Mouse (Mus musculus) forebrain, embryonic 14.5 days (tissue): Measurements from ENCODE around the gene Cd300lf. TPM values are rescaled to one million over a fixed set of nuclear protein-coding genes. Genes with fewer than 3 reads are reported as not detected.
A peak's percentile ranks its signal among the peaks of the same experiment; 100 is the strongest.

ENCODE experiments used
- ATAC-seq: fragments of 200-750 bp; cut with Nextera tagmentation; 2 replicates; pipeline ENCODE4 v1.8.0; 2017; ENCODE audit warnings: mild to moderate bottlenecking, moderate library complexity
- DNase-seq: peaks from one replicate; pipeline ENCODE4 v3.0.0-alpha.2; 2015; ENCODE audit warnings: low spot score
- H3K27ac ChIP-seq: fragments of 300-500 bp; sonication (generic); 2 replicates; pipeline ENCODE4 v1.5.1; 2014; ENCODE audit warnings: low read depth, mild to moderate bottlenecking, control low read depth, low read length, moderate library complexity
- H3K27me3 ChIP-seq: fragments of 300-500 bp; sonication (generic); replicated peaks from 2 replicates; pipeline ENCODE4 v1.6.1; 2014; ENCODE audit warnings: low read length, control low read depth, mixed read lengths; ENCODE audit not compliant: control insufficient read depth, insufficient read depth
- H3K36me3 ChIP-seq: fragments of 300-500 bp; sonication (generic); 2 replicates; pipeline ENCODE4 v1.6.1; 2014; ENCODE audit warnings: low read length, control low read depth; ENCODE audit not compliant: control insufficient read depth, insufficient read depth
- H3K4me1 ChIP-seq: fragments of 300-500 bp; sonication (generic); 2 replicates; pipeline ENCODE4 v1.6.1; 2014; ENCODE audit warnings: antibody characterized with exemption, low read length, control low read depth; ENCODE audit not compliant: control insufficient read depth, insufficient read depth
- H3K4me2 ChIP-seq: fragments of 300-500 bp; sonication (generic); 2 replicates; pipeline ENCODE4 v1.6.1; 2014; ENCODE audit warnings: mild to moderate bottlenecking, control low read depth, low read length
- H3K4me3 ChIP-seq: fragments of 300-500 bp; sonication (generic); 2 replicates; pipeline ENCODE4 v1.5.1; 2014; ENCODE audit warnings: low read depth, low read length, control low read depth
- H3K9ac ChIP-seq: fragments of 300-500 bp; sonication (generic); 2 replicates; pipeline ENCODE4 v1.6.1; 2014; ENCODE audit warnings: mild to moderate bottlenecking, low read length, control low read depth, moderate library complexity
- H3K9me3 ChIP-seq: fragments of 300-500 bp; sonication (generic); replicated peaks from 2 replicates; pipeline ENCODE4 v1.6.1; 2016; ENCODE audit warnings: low read length, control low read depth, mixed read lengths; ENCODE audit not compliant: control insufficient read depth
- WGBS: fragments of 180-500 bp; shearing (Covaris S2); extraction: QIAGEN DNeasy Blood & Tissue Kit; methylation state at CpG from one replicate; pipeline ENCODE4 v1.1.7; 2014; 5-methylcytosine and 5-hydroxymethylcytosine counted together
- polyA plus RNA-seq: library from polyadenylated mRNA; unstranded; fragments of >200 nt; fragmentation: Nextera tagmentation; extraction: Ambion mirVana; gene quantifications from 2 replicates; pipeline ENCODE4 v1.2.1, GENCODE M21; 2014

Gene Cd300lf
- polyA plus RNA-seq, 1 experiment from 2014 or later, result not detected

- Histone ChIP-seq H3K27ac (no peak overlapping the region), H3K9me3 (no peaks in the 10 kb centered on the region), H3K27me3 (no peaks in the 10 kb centered on the region), H3K36me3 (no peaks in the 10 kb centered on the region), H3K4me2 (no peak overlapping the region), H3K4me3 (no peak overlapping the region), H3K9ac (no peak overlapping the region), H3K4me1 (no peaks in the 10 kb centered on the region)
- DNase-seq (no peak), ATAC-seq (no peak)
- WGBS, result 92% methylated on average over 13 of the region's 13 CpGs
These were observed 4.2 kb downstream of the Cd300lf start for GRCm38 (mm10) chr11:115129508-115130126.

DNA sequence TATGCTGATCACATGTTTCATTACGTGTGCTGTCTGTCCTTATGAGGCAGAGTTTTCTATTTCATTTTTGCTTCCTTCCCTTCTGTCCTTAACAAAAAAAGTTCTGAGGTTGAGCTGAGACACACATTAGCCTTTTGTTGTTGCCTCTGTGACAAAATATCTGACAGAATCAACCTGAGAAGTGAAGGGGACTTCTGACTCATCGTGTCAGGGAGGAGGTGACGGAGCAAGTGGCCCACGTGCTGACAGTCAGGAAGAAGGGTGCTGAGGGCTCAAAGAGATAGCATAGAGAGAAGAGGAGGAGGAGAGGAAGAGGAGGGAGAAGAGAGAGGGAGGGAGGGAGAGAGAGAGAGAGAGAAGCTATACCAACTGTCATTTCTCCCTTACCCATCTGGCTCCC, 5.3 kb downstream of the Cd300lf start:
- no peak for DNase-seq
- Histone ChIP-seq H3K36me3 (no peaks in the 10 kb centered on the region), H3K27ac (no peak overlapping the region), H3K4me2 (no peak overlapping the region), H3K9ac (no peak overlapping the region), H3K4me1 (no peaks in the 10 kb centered on the region), H3K27me3 (no peaks in the 10 kb centered on the region), H3K4me3 (no peak overlapping the region), H3K9me3 (no peaks in the 10 kb centered on the region)
- 80% methylated on average over 4 of the region's 4 CpGs for WGBS
- ATAC-seq, result no peak

- ATAC-seq, result no peak
- 84% methylated on average over 9 of the region's 9 CpGs for WGBS
- H3K27ac ChIP-seq, result no peak overlapping the region
- no peak overlapping the region for H3K9ac ChIP-seq
- H3K4me2 ChIP-seq, result no peak overlapping the region
- no peak overlapping the region for H3K4me3 ChIP-seq
- H3K4me1 ChIP-seq, result no peaks in the 10 kb centered on the region
- no peaks in the 10 kb centered on the region for H3K9me3 ChIP-seq
- H3K36me3 ChIP-seq, result no peaks in the 10 kb centered on the region
- no peaks in the 10 kb centered on the region for H3K27me3 ChIP-seq
- DNase-seq, result no peak
These were observed 14.4 kb downstream of the Cd300lf start for GRCm38 (mm10) chr11:115119409-115119808.

DNA sequence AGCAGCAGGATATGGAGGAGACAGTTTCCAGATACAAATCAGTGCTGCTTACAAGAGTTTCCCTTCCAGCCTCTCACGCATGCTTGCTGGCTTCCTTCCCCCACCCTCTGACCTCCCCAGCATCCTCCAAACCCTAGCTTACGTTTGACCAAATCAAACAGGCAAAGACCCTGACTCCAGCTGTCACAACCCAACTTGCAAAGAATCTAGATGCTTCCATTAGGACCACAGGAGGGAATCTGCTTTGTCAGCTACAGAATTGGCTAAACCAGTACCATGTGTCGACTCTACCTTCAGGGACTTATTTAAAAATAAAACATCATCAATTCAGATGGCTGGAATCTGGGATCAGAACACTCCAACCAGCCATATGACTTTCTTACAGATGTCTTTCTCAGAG, 21.6 kb downstream of the Cd300lf start:
- Histone ChIP-seq H3K9me3 (no peaks in the 10 kb centered on the region), H3K4me3 (no peak overlapping the region), H3K27ac (no peak overlapping the region), H3K4me2 (no peak overlapping the region), H3K4me1 (peaks cover 11% of the 10 kb centered on the region), H3K9ac (no peak overlapping the region), H3K27me3 (no peaks in the 10 kb centered on the region), H3K36me3 (no peaks in the 10 kb centered on the region)
- 69% methylated on average over 3 of the region's 3 CpGs for WGBS
- no peak for DNase-seq
- ATAC-seq, result no peak

- Histone ChIP-seq H3K4me2 (no peak overlapping the region), H3K36me3 (no peaks in the 10 kb centered on the region), H3K9me3 (no peaks in the 10 kb centered on the region), H3K4me1 (peaks cover 11% of the 10 kb centered on the region), H3K27ac (no peak overlapping the region), H3K4me3 (no peak overlapping the region), H3K27me3 (no peaks in the 10 kb centered on the region), H3K9ac (no peak overlapping the region)
- no peak for ATAC-seq
- no peak for DNase-seq
- 78% methylated on average over 5 of the region's 5 CpGs for WGBS
These were observed 23.5 kb downstream of the Cd300lf start for GRCm38 (mm10) chr11:115110271-115110670.

- peaks cover 11% of the 10 kb centered on the region for H3K4me1 ChIP-seq
- DNase-seq, result peak; percentile 7
- H3K9me3 ChIP-seq, result no peaks in the 10 kb centered on the region; the same call in 1 of the 2 replicates
- ATAC-seq, result no peak
- WGBS, result 88% methylated on average over 8 of the region's 8 CpGs
- H3K27ac ChIP-seq, result no peak overlapping the region
- no peak overlapping the region for H3K4me3 ChIP-seq
- H3K4me2 ChIP-seq, result no peak overlapping the region
- H3K27me3 ChIP-seq, result no peaks in the 10 kb centered on the region
- no peaks in the 10 kb centered on the region for H3K36me3 ChIP-seq
- H3K9ac ChIP-seq, result no peak overlapping the region
These were observed 25.6 kb downstream of the Cd300lf start for GRCm38 (mm10) chr11:115108176-115108575.

- Histone ChIP-seq H3K36me3 (no peaks in the 10 kb centered on the region), H3K4me2 (no peak overlapping the region), H3K27me3 (no peaks in the 10 kb centered on the region), H3K9ac (no peak overlapping the region), H3K9me3 (no peaks in the 10 kb centered on the region; the same call in 1 of the 2 replicates), H3K27ac (no peak overlapping the region), H3K4me3 (no peak overlapping the region), H3K4me1 (peaks cover 11% of the 10 kb centered on the region)
- WGBS, result 17% methylated on average over 4 of the region's 4 CpGs
- DNase-seq, result peak; percentile 90
- no peak; the same call in 1 of the 2 replicates for ATAC-seq
These were observed 26.3 kb downstream of the Cd300lf start for GRCm38 (mm10) chr11:115107403-115107916.

DNA sequence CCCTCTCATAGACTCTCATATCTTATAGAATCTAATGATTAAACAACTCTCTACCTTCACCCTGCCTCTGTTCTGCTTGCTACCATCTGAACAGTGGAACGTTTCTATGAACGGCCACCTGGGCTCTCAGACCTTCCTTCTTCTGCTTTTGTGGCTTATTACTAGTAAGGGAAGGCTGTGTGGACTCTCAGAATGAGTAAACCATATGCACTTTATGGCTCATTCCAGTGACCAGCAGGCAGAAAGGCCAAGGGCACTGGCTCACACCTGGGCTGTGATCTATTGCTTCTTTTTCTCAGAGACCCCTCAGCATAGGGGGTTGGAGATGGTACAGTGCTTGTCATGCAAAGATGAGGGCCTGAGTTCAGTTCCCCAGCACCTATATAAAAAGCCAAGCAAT, 27.2 kb downstream of the Cd300lf start:
- WGBS, result 85% methylated on average over 2 of the region's 2 CpGs
- H3K27me3 ChIP-seq, result no peaks in the 10 kb centered on the region
- no peaks in the 10 kb centered on the region for H3K36me3 ChIP-seq
- no peak overlapping the region for H3K9ac ChIP-seq
- no peak for ATAC-seq
- no peak overlapping the region for H3K4me2 ChIP-seq
- peaks cover 11% of the 10 kb centered on the region for H3K4me1 ChIP-seq
- H3K27ac ChIP-seq, result no peak overlapping the region
- no peak overlapping the region for H3K4me3 ChIP-seq
- no peak for DNase-seq
- H3K9me3 ChIP-seq, result no peaks in the 10 kb centered on the region; the same call in 1 of the 2 replicates

DNA sequence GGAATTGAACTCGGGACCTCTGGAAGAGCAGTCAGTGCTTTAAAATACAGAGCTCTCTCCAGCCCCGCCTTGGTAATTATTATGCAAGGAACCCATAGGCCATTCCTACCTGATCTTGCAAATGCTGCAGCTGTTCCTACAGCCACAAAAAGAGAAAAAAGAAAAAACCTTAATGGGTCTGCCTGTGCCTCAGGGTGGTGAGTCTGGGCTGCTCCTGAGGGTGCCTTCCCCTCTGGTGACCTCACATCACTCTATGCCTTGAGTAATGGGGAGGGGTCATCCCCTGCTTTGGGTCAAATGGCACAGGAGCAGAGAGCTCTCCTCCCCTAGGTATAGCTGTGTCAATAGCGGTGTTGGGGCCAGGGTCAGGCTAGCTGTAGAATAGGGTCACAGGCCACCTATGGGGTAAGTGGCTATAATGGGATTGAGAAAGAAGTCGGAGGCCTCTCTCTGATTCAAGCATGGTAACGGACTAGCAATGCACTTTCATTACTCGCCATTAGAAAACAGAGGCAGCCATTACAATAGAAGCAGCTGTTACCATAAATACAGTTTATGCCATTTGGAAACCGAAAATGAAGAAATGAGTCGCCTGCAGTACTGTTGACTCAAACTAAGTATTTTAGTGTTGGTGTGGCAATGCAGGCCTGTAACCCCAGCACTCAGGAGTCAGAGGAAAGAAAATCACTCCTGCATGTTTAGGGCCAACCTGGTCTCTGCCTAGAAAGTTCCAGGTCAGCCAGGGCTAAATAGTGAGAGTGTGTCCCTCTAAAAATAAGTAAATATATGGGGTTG, 28.8 kb downstream of the Cd300lf start:
- Histone ChIP-seq H3K9me3 (no peaks in the 10 kb centered on the region; the same call in 1 of the 2 replicates), H3K9ac (no peak overlapping the region), H3K4me3 (no peak overlapping the region), H3K4me1 (peaks cover 11% of the 10 kb centered on the region), H3K4me2 (no peak overlapping the region), H3K27ac (no peak overlapping the region), H3K36me3 (no peaks in the 10 kb centered on the region), H3K27me3 (no peaks in the 10 kb centered on the region)
- ATAC-seq (no peak), DNase-seq (no peak)
- WGBS, result 64% methylated on average over 8 of the region's 8 CpGs
